Mouse (Mus musculus) liver, adult (tissue): ENCODE results near the gene Plgrkt.

Experiments used
- GATA4 ChIP-seq: IDR thresholded peaks from 2 replicates; pipeline ENCODE4 v1.6.1; 2014; ENCODE audit warnings: mild to moderate bottlenecking, low read length; ENCODE audit not compliant: insufficient replicate concordance

Gene Plgrkt

DNA sequence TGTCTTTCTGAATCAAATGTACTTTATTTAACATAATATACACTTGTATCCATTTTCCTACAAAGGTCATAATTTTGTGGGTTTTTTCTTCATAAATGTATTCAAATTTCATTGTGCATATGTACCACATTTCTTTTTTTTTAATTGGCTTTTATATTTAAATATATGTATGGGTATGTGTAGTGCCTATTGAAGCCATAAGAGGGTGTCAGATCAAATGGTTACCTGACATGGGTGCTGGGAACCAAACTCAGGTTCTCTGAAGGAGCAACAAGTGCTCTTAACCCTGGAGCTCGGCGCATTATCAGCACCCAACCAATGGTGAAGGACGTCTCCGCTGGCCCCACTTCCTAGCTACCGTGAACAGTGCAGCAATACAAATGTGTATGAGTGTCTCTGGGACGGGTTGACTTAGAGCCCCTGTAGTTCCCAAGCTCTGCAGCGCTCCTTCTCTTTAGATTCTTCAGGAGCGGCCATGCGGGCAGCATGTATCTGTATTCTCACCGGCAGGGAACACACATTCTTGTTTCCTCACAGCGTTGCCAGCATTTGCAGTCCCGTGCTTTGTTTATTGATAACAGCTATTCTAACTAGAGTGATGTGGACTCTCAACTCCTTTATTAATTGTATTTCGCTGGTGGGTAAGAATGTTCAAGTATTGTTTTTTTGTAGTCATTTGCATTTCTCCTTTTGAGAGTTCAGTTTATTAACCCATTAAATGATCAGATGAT lies 40.2 kb downstream of the Plgrkt start:
- TF ChIP-seq GATA4, result no peak

DNA sequence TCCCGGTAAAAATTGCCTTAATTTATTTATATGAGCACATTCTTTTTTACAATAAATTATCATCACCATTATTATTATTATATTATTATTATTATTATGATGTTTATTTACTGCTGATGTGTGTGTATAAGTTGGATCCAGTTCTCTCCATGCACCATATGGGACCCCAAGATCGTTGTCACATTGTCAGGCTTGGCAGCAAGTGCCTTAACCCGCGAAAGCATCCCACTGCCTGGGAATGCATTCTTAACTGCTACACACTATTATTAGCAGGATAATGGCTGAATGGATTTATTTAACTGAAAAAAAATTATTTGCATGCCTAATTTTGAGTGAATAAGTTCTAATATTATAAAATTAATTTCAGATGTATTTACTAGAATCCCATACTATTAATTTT lies 40.8 kb downstream of the Plgrkt start:
- no peak for TF ChIP-seq GATA4

DNA sequence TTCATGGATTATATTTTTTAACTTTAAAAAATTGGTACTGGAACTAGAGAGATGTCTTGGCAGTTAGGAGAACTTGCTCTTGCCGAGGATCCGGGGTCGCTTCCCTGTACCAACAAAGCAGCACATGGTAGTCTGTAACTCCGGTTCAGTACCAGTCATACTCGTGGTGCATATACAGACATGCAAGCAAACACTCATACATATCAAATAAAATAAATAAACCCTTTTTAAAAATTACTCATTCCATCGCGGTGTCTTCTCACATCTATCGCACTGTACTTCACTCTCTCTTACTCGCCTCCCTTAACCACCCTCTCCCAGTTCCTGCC lies 41.4 kb downstream of the Plgrkt start:
- TF ChIP-seq GATA4, result no peak

DNA sequence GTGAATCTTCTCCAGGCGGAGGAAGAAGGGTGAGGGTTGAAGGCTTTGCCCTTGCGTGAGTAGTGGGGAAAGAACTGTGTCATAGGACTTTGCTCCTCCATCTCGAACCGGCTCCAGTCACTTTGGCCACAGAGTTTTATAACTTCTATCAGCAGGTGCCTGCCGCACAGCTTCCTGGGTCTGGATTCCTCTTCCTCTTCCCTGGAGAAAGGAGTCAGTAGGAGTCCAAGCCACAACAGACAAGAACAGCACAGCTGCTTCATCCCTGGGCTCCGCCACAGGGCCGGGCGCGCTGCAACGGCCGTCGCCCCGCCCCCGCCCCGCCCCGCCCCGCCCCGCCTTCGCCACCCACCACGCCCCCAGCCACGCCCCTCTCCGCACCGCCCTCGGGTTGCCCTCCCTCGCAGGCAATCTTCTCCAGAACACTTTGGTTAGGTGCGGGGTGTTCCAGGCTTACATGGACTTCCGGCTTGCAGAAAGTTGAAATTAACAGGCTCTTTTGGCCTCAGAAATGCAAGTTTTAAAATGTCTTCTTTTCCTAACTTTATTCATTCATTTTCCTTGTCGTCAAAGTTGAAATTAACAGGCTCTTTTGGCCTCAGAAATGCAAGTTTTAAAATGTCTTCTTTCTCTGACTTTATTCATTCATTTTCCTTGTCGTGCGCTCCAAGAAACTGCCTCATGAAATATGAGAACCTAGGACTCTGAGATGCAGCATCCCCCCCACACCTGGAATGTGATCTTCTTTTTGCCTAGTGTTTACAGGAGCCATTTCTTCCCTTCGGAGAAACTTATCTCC lies 41.9 kb downstream of the Plgrkt start, which contains the start of gene Insl6:
Insl6 (minus strand) TSS at position 304 of the 799 bp plus-strand sequence.
- TF ChIP-seq GATA4, result no peak

DNA sequence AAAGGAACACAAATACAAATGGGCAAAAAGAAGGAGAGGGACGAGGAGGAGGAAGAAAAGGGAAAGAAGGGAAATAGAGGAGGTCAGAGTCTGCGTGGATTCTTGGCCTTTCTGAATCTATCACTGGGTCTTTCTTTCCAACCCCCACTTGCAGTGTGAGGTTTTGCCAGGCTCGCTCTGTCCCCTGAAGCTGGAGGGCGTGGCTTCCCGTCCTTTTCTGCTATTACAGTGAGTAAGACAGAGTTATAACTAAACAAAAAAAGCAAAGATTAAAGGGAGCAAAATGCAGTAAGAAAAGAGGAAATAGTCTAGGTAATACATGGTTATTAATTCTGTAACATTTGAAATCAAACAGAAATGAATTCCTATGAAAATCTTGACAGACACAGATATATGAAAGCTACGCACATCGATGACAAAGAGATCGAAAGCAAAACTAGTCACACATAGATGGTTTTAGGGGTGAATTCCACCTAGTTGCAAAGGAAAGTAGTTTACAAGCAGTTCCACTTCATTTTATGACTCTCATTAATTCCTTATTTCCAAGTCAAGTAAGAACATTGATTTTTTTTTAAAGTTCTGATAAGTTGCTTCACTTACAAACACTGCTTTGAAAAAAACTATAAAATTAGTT lies 43.7 kb downstream of the Plgrkt start:
- TF ChIP-seq GATA4, result no peak

DNA sequence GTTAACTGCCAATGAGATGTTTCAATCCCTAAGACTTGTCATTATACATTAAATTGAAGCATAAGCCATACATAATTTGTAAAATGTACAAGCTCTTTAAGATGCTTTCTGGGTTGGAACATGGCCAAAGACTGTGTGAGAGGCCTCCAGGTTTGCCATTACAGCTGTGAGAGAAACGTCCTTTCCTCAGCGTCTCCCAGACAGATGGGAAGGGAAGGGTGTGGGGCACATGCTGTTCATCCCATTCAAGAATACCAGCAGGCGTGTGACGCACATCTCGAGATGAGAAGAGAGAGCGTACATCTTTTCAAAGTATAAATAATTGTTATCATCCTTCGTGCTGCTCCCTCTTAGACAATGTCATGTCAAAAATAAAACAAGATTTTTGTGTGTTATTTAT lies 54.5 kb downstream of the Plgrkt start:
- TF ChIP-seq GATA4, result no peak

DNA sequence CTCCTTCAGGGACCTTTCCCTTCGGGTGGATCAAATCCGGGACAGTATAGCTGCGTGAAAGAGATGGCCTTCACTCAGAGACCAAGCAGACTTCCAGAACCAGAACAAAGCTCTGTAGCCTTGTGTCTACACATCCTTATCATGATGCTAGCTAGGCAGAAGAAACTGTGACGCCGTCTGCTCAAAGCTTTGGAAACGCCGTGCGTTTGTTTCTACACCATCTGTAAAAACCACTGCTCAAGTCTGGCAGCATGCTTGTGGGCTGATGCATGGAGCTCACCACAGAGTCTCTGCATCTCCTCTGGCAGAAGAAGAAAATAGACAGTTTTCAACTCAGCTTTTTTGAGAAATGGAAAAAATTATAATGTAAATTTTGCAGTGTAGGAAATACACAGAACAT lies 55.4 kb downstream of the Plgrkt start:
- TF ChIP-seq GATA4, result no peak

DNA sequence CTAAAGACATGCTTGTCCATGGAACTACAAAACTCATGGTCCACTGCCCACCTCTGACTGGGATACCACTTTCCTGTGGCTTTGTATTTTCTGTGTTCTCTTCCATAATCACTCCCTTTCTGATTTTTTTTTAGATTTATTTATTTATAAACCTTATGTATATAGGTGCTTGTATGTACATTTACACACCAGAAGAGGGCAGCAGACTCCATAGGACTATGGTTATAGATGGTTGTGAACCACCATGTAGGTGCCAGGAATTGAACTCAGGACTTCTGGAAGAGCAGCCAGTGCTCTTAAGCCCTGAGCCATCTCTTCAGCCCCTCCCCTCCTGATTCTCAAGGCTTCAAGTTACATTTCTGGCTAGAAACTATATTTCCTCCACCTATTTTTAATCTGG lies 58.4 kb downstream of the Plgrkt start:
- TF ChIP-seq GATA4, result no peak

DNA sequence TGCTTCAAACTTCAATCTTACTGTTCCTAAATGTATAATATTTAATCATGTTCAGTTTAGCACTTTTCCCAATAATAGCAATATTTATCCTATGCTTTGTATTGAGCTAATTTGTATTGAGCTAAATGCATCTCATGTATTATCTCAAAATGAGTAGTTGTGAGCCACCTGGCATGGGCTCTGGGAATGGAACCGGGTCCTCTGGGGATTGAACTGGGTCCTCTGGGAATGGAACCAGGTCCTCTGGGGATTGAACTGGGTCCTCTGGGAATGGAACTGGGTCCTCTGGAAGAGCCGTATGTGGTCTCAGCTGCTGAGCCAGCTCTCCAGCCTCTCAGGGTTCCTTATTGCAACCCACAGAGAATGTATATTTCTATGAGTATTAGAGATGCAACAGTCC lies 65.1 kb downstream of the Plgrkt start:
- TF ChIP-seq GATA4, result no peak

DNA sequence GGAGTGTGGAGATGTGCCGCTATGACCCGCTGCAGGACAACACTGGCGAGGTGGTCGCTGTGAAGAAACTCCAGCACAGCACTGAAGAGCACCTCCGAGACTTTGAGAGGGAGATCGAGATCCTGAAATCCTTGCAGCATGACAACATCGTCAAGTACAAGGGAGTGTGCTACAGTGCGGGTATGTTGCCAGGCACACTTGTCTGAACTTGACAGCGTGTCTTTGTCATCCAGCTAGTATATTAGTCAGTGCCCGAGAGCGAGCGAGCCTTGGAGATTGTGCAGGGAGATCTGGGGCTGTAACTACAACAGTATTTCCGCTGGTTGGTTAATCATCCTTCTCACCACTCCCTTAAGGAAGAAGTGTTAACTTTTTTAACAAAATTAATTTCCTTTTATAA lies 66.3 kb downstream of the Plgrkt start:
- TF ChIP-seq GATA4, result no peak
